ENCODE assay signal across 9 mouse cellular contexts in the genomic region with DNA sequence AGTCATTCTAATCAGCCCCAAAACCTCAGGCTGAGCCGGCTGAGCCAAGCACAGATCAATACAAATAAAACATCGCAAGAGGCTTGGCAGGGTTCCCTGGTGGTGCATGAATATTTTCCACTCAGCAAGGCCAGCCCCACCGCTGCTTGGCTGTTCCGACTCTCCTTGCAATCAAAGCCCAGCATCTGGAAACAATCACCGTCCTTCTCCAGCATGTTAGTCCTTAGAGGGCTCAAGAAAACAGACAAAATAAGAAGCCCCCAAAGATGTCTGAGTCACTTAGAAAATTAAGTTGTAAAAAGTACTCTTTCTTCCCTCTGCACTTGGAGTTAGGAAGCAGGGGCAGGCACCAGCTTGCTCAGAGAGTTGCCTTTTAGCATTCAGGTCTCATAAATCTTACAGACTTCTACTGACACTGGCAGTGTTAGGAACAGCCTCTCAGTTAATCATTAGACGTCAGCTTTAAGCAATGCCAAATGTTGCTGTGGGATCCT. TPM values are rescaled to one million over a fixed set of nuclear protein-coding genes. Genes with fewer than 3 reads are reported as not detected.
DNase-seq lines count a peak whose midpoint lies in the region; ATAC-seq and TF ChIP-seq lines count a peak whose summit lies in the region.
"Had no signal": no experiment of that assay in that cellular context is flagged by ENCODE, and none has a peak within 500 bp of the region (broad histone marks: within the 10 kb centered on the region; RNA-seq: fewer than 3 reads in every experiment).

No protein-coding gene starts in this region.

- no peaks in the 10 kb centered on the region for H3K36me3 ChIP-seq in hindbrain, embryonic 16.5 days (ENCODE audit: control insufficient read depth, insufficient read depth, low read length)
- no peaks in the 10 kb centered on the region for H3K36me3 ChIP-seq in midbrain, embryonic 11.5 days (ENCODE audit: control insufficient read depth, insufficient read depth, low read length)
- no peaks in the 10 kb centered on the region for H3K36me3 ChIP-seq in stomach, postnatal 0 days (ENCODE audit: control insufficient read depth, insufficient read depth, low read length)

- H3K9ac ChIP-seq in hindbrain, embryonic 16.5 days (ENCODE audit: low read depth, low read length): no peak overlapping the region
- no peak overlapping the region for H3K9ac ChIP-seq in midbrain, embryonic 11.5 days (ENCODE audit: low read length)
- no peak overlapping the region for H3K9ac ChIP-seq in stomach, postnatal 0 days (ENCODE audit: low read length)

- H3K9me3 ChIP-seq in hindbrain, embryonic 16.5 days (ENCODE audit: control insufficient read depth, low read length): no peaks in the 10 kb centered on the region
- H3K9me3 ChIP-seq in midbrain, embryonic 11.5 days (ENCODE audit: control insufficient read depth, low read length): no peaks in the 10 kb centered on the region
- no peaks in the 10 kb centered on the region for H3K9me3 ChIP-seq in stomach, postnatal 0 days (ENCODE audit: control insufficient read depth, low read length)

- no peak for TF ChIP-seq CTCF in left cerebral cortex, adult 2 months (IDR thresholded peaks at IDR 0.05)
- TF ChIP-seq CTCF in stomach, postnatal 0 days (IDR thresholded peaks at IDR 0.05; ENCODE audit: low read depth): no peak

- H3K4me2 ChIP-seq in hindbrain, embryonic 16.5 days (ENCODE audit: low read length): no peak overlapping the region
- H3K4me2 ChIP-seq in midbrain, embryonic 11.5 days: no peak overlapping the region
- H3K4me2 ChIP-seq in stomach, postnatal 0 days (replicated peaks; ENCODE audit: low read depth): no peak overlapping the region

- WGBS in hindbrain, embryonic 16.5 days: 14% methylated on average over 6 of the region's 6 CpGs
- WGBS in midbrain, embryonic 11.5 days: 42% methylated on average over 6 of the region's 6 CpGs
- 4% methylated on average over 6 of the region's 6 CpGs for WGBS in stomach, postnatal 0 days

- peak; percentile 86 for ATAC-seq in hindbrain, embryonic 16.5 days
- peak; percentile 55; the same call in 1 of the 2 replicates for ATAC-seq in midbrain, embryonic 11.5 days (ENCODE audit: low FRiP score)
- peak; percentile 83 for ATAC-seq in stomach, postnatal 0 days (ENCODE audit: low FRiP score, low TSS enrichment)
- ATAC-seq in monocyte, adult 5-6 weeks (replicated peaks; ENCODE audit: insufficient number of reproducible peaks, low FRiP score, low TSS enrichment, poor library complexity, severe bottlenecking): no peak

- peak overlapping the region; percentile 40; the same call in 1 of the 2 replicates for H3K27ac ChIP-seq in hindbrain, embryonic 16.5 days (ENCODE audit: low read depth, low read length)
- 0 out of 2 replicates have a peak overlapping the region, but pooled peaks have one; percentile 13 for H3K27ac ChIP-seq in left cerebral cortex, adult 2 months
- H3K27ac ChIP-seq in midbrain, embryonic 11.5 days (ENCODE audit: low read depth, low read length): no peak overlapping the region; the same call in 1 of the 2 replicates
- H3K27ac ChIP-seq in stomach, postnatal 0 days (replicated peaks): peak overlapping the region; percentile 63

- TF ChIP-seq EP300 in stomach, postnatal 0 days (optimal IDR thresholded peaks at IDR 0.05): peak; percentile 79

- intact Hi-C loops in gastrocnemius, postnatal 14 days (cut with DNase I; ENCODE audit: low total_unique reads): no loop called here
- intact Hi-C loops in left cerebral cortex, adult 2 months (cut with DNase I): no loop called here

- H3K27me3 ChIP-seq in hindbrain, embryonic 16.5 days (replicated peaks; ENCODE audit: control insufficient read depth, insufficient read depth, low read length): no peaks in the 10 kb centered on the region
- no peaks in the 10 kb centered on the region for H3K27me3 ChIP-seq in midbrain, embryonic 11.5 days (ENCODE audit: control insufficient read depth, insufficient read depth, low read length)
- no peaks in the 10 kb centered on the region for H3K27me3 ChIP-seq in stomach, postnatal 0 days (ENCODE audit: control insufficient read depth, insufficient read depth, low read length)

- DNase-seq in adipocyte (ENCODE audit: low spot score): peak; percentile 92
- peak; percentile 31 to 43 for DNase-seq in cerebellum, postnatal 10 days
- peak; percentile 86 for DNase-seq in gastrocnemius, postnatal 14 days
- peak; percentile 25 to 35 for DNase-seq in left cerebral cortex, adult 2 months (ENCODE audit: extremely low spot score in 1 of 2, low spot score in 2 of 2)
- no peak for DNase-seq in midbrain, embryonic 11.5 days (ENCODE audit: low spot score, missing footprints)
- peak; percentile 67 for DNase-seq in stomach, postnatal 0 days (ENCODE audit: low spot score)

- no peak overlapping the region for H3K4me3 ChIP-seq in hindbrain, embryonic 16.5 days (ENCODE audit: low read length)
- no peak overlapping the region for H3K4me3 ChIP-seq in left cerebral cortex, adult 2 months
- H3K4me3 ChIP-seq in midbrain, embryonic 11.5 days (ENCODE audit: low read depth, low read length): no peak overlapping the region
- H3K4me3 ChIP-seq in stomach, postnatal 0 days (ENCODE audit: low read depth, low read length): no peak overlapping the region

- no peaks in the 10 kb centered on the region for H3K4me1 ChIP-seq in hindbrain, embryonic 16.5 days (ENCODE audit: control insufficient read depth, insufficient read depth, low read depth, low read length)
- H3K4me1 ChIP-seq in midbrain, embryonic 11.5 days (ENCODE audit: control insufficient read depth, insufficient read depth, low read length): no peaks in the 10 kb centered on the region
- H3K4me1 ChIP-seq in stomach, postnatal 0 days (replicated peaks; ENCODE audit: control insufficient read depth, insufficient read depth): no peaks in the 10 kb centered on the region; the same call in 1 of the 2 replicates

RNA-seq across cellular contexts. Expression of gene Ptgfr, which starts 54.4 kb away (rescaled TPM):
- total RNA-seq in gastrocnemius, postnatal 14 days (2021): 1 to 10 TPM; 1.3 to 1.7 TPM
- 1.2 and 2.0 TPM in 2 replicates for polyA plus RNA-seq in hindbrain, embryonic 16.5 days (2015; fragmentation: Nextera tagmentation; extraction: Ambion mirVana)
- 1 to 10 TPM in 1 of 2 experiments, under 1 TPM in 1; 0.82 to 1.5 TPM for total RNA-seq in left cerebral cortex, adult 2 months (2021)
- polyA plus RNA-seq in midbrain, embryonic 11.5 days (2014; fragmentation: Nextera tagmentation; extraction: Ambion mirVana): 0.62 and 1.1 TPM in 2 replicates
- polyA plus RNA-seq in stomach, postnatal 0 days (2015; fragmentation: Nextera tagmentation; extraction: Ambion mirVana): 2.0 TPM in 2 replicates
- total RNA-seq in monocyte, adult 5-6 weeks (2017): not detected in 3 replicates
- total RNA-seq: hematopoietic stem cell, adult 5-6 weeks had no signal
